Mouse (Mus musculus) megakaryocyte-erythroid progenitor cell, adult 5-6 weeks (primary cell): ENCODE results near the gene B430306N03Rik. TPM values are rescaled to one million over a fixed set of nuclear protein-coding genes. Genes with fewer than 3 reads are reported as not detected.
"Not testable (repeated sequence)": the region's sequence is repeated elsewhere in the genome, so short reads cannot be mapped to it uniquely, and the experiment has no call there.

ENCODE experiments used
- ATAC-seq: replicated peaks from 2 replicates; pipeline ENCODE4 v1.8.0; 2016; ENCODE audit warnings: mild to moderate bottlenecking, inconsistent platforms; ENCODE audit not compliant: severe bottlenecking, poor library complexity, low FRiP score, low TSS enrichment
- total RNA-seq, 2 experiments: library from RNA; stranded (forward) in 1 of 2; stranded (reverse) in 1 of 2; fragments of 200-1000, 215-1000 nt in 1 of 2; fragments of >200 nt in 1 of 2; fragmentation: Nextera tagmentation in 1 of 2; gene quantifications; 2 replicates each; pipeline ENCODE4 v1.2.3; 2014 to 2017

B430306N03Rik gene
- total RNA-seq (2014; fragmentation: Nextera tagmentation) = 0.12 TPM in 1 of 2 replicates, not detected in the other
- 0.28 TPM in 1 of 2 replicates, not detected in the other for total RNA-seq (2017)

DNA sequence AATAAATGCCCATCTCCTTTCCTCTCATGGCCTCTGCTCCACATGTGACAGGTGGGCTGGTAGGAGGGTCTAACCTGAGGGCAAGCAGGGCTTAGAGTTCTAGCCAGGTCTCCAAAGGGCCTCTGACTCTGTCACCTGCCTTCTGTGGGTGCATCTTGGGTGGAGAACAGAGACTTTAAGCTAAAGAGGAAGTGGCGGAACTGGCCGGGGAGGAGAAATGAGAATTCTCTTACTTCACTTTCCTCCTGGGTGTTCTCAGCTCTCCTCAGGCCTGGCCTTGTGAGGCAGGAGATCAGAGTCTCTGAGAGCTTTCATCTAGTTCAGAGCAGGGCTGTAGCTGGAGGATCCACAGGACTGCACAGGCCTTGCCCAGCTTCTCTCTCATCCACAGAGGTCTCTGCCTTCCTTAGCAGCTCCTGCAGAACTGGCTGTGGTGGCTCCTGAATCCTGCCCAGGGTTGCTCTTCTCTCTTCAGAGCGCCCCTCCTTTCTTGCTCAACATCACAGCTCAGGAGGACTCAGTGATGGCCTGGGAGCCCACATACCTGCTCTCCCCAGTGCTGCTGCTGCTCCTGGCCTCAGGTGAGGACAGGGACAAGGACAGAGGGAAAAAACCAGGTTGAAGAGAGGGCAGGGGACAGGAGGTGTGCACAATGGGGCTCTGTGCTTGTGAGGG lies at the start of gene B430306N03Rik:
TSS of gene B430306N03Rik (plus strand) at position 237 of the 675 bp plus-strand sequence.
- not testable (repeated sequence) for ATAC-seq

GRCm38 (mm10) chr17:48266610-48267304 lies 49.2 kb upstream of the B430306N03Rik start:
- no peak for ATAC-seq

DNA sequence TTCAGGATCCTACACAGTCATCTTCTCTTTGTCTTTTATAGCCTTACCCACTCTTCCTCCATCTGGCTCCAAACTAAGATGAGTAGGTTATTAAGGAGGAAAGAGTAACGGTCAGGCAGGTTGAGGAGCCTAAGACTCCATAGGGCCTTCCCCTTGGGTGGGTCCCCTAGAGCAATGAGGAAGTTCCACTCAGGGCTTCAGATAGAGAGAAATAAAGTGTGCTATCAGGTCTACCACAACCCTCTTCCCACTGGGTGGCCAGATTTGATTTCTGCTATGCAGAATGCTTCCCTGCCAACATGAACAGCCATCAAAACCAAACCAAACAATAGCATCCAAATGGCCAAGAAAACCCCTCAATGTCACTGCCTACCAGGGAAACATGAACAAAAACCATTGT lies 48.4 kb upstream of the B430306N03Rik start:
- no peak for ATAC-seq

GRCm38 (mm10) chr17:48268276-48268675 lies 47.7 kb upstream of the B430306N03Rik start:
- peak; percentile 57; the same call in 1 of the 2 replicates for ATAC-seq

DNA sequence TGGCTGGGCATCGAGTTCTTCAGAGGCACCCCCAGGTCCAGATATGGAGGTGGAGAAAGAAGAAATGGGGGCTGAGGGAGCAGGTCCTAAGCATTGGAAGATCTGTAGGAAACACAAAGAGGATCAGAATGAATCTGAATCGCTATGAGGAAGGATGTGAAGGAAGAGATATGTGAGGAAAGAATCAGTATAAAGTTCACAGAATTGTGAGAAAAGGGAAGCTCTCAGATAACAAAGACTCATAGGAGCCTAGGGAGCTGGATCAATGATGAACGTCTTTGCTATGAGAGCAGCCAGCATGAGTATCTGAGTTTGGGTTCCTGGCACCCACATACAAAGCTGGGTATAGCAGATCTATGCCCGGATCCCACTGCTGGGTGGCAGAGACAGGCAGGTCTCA lies 46.1 kb upstream of the B430306N03Rik start:
- ATAC-seq = no peak

DNA sequence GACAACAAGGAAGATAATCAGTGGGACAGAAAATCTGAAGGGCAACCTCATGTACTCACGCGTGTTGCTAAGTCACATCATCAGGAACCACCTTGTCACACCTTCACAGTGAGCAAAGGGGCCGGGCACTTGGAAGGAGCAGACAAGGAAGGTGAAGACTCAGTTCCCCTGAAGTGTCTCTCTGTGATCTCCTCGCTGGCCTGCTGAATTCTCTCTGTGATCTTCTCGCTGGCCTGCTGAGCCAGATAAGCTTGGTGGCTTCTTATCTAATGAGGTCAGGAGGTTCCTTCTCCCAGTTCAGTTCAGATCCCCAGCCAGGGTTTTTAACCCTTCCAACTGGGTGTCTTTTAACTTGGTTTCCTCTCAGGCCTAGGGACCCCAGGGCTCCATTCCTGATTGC lies 43.8 kb upstream of the B430306N03Rik start:
- peak; percentile 87 for ATAC-seq

GRCm38 (mm10) chr17:48272598-48272997 lies 43.3 kb upstream of the B430306N03Rik start:
- 0 out of 2 replicates have a peak, but pooled peaks have one; percentile 1 for ATAC-seq

GRCm38 (mm10) chr17:48274098-48274497 lies 41.8 kb upstream of the B430306N03Rik start:
- ATAC-seq = no peak

GRCm38 (mm10) chr17:48274885-48275284 lies 41.1 kb upstream of the B430306N03Rik start:
- peak; percentile 58; the same call in 1 of the 2 replicates for ATAC-seq

- no peak for ATAC-seq
Observed at GRCm38 (mm10) chr17:48275736-48276135, 40.2 kb upstream of the B430306N03Rik start.

- ATAC-seq = no peak
Observed at GRCm38 (mm10) chr17:48278381-48278780, 37.6 kb upstream of the B430306N03Rik start.

- ATAC-seq = no peak
Observed at GRCm38 (mm10) chr17:48279002-48279401, 36.9 kb upstream of the B430306N03Rik start.

DNA sequence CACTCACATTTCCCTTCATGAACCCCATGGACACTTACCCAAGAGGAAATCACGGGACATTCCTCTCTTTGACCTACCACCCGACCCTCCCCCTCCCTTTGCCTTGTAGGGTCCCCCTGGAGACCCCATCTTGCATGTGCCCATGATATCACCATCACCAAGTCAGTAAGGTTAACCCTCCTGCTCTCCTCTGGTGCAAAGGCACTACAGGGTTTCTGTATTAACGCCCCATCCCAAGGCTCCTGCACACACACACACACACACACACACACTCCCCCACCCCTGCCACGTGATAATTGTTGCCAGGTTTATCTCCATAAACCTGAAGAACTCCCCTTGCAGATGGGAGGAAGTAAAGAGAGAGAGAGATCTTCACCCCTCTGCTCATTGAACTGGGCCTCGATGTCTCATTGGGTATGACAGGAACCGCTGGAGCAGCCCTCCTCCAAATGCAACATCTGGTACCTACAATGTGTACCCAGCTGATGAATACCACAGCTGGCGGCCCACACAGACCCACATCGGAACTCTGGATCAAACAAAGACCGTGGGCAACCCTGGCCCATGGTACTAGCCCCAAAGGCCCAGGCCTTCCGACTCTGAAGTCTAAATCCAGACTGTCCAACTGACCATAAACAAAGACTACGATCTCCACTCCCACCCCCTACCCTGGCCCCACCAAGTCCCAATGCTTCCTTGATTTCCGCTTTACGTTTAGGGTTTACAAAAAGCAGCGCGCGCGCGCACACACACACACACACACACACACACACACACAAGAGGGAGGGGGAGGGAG lies 34.8 kb upstream of the B430306N03Rik start:
- peak; percentile 64 for ATAC-seq

- peak; percentile 84 for ATAC-seq
Observed at GRCm38 (mm10) chr17:48281739-48282085, 34.2 kb upstream of the B430306N03Rik start.

GRCm38 (mm10) chr17:48286765-48287164 lies 29.2 kb upstream of the B430306N03Rik start:
- peak; percentile 49; the same call in 1 of the 2 replicates for ATAC-seq

DNA sequence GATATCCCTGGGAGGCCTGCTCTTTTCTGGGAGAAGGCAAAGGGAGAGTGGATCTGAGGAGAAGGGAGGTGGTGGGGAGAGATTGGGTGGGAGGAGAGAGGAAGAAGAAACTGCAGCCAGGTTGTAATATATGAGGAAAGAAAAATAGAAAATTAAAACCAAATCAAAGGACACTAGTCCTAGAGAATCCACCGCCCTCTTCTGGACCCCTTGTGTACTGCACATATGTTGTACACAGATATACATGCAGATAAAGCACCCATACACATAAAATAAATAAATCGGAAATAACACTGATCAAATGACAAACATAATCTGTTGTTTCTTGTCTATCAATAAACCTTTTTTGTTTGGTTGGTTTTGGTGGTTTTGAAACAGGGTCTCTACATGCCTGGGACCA lies 28.7 kb upstream of the B430306N03Rik start:
- no peak; the same call in 1 of the 2 replicates for ATAC-seq

DNA sequence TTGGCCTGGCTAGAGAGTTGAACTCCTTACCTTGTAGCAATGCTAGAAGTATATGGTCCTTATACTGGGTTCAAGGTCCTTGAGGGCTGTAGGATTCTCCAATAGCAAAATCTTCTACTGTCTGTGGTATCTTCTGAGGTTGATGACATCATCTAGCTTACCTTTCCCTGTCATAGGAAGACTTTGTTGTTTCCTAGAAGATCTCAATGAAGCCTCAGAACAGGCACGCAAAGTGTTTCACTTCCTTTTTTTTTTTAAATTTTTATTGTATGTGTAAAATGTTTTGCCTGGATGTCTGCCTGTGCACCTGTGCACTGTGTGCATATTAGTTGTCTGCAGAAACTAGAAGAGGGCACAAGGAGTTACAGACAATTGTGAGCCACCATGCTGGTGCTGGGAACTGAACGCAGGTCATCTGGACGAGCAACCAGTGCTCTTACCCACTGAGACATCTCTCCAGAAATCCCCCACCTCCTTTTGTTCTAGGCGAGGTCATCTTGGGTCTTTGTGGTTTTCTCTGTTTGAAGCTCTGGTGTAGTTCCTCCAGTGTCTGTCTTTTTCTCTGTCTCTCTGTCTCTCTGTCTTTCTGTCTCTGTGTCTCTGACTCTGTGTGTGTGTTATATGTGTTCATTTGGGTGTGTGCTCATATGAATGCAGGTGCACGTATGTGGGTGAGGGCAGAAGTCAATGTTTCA lies 22.3 kb upstream of the B430306N03Rik start:
- no peak for ATAC-seq

DNA sequence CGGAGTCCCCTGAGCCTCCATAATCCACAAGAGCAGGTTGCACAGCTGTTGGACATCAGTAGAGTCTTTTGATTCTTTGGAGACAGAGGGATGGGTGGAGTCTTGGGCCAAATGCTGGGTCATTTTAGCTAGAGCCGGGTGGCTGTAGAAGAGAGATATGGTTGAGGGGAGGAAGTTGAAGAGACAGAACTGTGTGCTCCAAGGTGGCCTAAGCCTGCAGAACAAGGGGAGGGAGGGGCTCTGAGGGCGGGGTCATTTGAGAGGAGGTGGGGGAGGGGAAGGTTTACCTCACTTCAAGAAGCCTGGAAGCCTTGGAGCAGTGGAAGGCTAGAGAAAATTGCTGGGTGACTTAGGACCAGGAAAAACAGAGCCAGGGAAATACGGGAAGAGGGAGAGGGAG lies 16.7 kb upstream of the B430306N03Rik start, which contains the start of gene Treml2:
TSS of gene Treml2 (plus strand) at position 296 of the 400 bp plus-strand sequence.
- peak; percentile 77 for ATAC-seq

GRCm38 (mm10) chr17:48299756-48300155 lies 16.2 kb upstream of the B430306N03Rik start:
- ATAC-seq = no peak
